Mouse (Mus musculus): ENCODE data around the gene Vmn2r6. TPM values are rescaled to one million over a fixed set of nuclear protein-coding genes. Genes with fewer than 3 reads are reported as not detected.
"Not testable (repeated sequence)": the region's sequence is repeated elsewhere in the genome, so short reads cannot be mapped to it uniquely, and the experiment has no call there.

The Vmn2r6 gene
- not detected in 2 replicates for polyA plus RNA-seq (2016; fragmentation: Nextera tagmentation; extraction: Ambion mirVana)

GRCm38 (mm10) chr3:64565730-64566129 is at the start of gene Vmn2r6:
Gene Vmn2r6 (minus strand): TSS chr3:64565830.
- DNase-seq (ENCODE audit: low spot score); H3K4me1 ChIP-seq (replicated peaks); H3K27me3 ChIP-seq (ENCODE audit: insufficient read depth, poor library complexity, severe bottlenecking); H3K9me3 ChIP-seq; H3K27ac ChIP-seq; H3K36me3 ChIP-seq; H3K4me3 ChIP-seq: not testable (repeated sequence)
- WGBS, result 94% methylated on average over 2 of the region's 2 CpGs

DNA sequence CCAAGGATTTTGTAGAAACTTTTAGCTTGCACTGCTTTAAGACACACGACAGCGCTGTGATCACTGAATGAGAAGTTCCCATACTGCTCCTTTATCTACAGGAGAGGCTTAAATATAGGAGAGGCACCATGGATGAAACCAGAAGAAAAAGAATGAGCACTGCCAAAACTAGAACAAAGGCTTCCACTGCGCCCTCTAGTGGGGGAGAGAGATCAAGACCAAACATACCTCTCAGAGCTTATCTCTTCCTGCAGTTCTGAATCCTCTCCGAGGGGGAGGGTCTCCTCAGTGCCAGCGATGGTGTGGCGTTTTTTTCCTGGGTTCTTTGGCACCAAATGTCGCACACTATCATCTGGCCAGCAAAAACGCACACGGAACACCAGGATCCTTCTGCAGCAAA is 22.0 kb upstream of the Vmn2r6 start:
- no peaks in the 10 kb centered on the region for H3K27me3 ChIP-seq (ENCODE audit: insufficient read depth, poor library complexity, severe bottlenecking)
- H3K36me3 ChIP-seq, result no peaks in the 10 kb centered on the region
- 70% methylated on average over 9 of the region's 9 CpGs for WGBS
- H3K27ac ChIP-seq, result no peak overlapping the region
- peaks cover 4% of the 10 kb centered on the region; the same call in 1 of the 2 replicates for H3K9me3 ChIP-seq
- H3K4me3 ChIP-seq, result no peak overlapping the region
- DNase-seq (ENCODE audit: low spot score), result peak; percentile 2
- no peaks in the 10 kb centered on the region for H3K4me1 ChIP-seq (replicated peaks)

GRCm38 (mm10) chr3:64568793-64569192 is 3.2 kb upstream of the Vmn2r6 start:
- not testable (repeated sequence) for H3K9me3 ChIP-seq; DNase-seq (ENCODE audit: low spot score); H3K4me3 ChIP-seq; H3K36me3 ChIP-seq; H3K27ac ChIP-seq; H3K27me3 ChIP-seq (ENCODE audit: insufficient read depth, poor library complexity, severe bottlenecking); H3K4me1 ChIP-seq (replicated peaks)
- WGBS, result 58% methylated on average over 2 of the region's 2 CpGs

DNA sequence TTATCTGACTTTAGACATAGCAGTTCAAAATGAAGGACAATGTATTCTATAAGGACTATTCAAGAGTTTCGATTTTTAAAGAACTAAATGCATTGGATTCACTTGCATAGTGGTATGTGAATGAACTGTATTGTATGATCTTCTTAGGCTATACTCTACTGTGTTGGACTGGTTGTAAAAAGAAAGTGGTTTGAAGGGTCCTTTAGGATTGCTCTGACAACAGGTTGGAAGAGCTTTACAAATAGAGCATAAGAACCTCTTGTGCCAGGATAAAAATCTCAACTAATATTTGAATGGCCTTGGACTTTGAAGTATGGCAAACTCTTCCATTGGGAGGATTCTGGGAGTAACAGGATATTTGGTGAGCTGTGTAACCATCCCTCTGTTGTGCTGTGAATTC is 42.0 kb downstream of the Vmn2r6 start:
- not testable (repeated sequence) for H3K4me3 ChIP-seq; H3K36me3 ChIP-seq; H3K9me3 ChIP-seq; H3K27me3 ChIP-seq (ENCODE audit: insufficient read depth, poor library complexity, severe bottlenecking); H3K4me1 ChIP-seq (replicated peaks); H3K27ac ChIP-seq; DNase-seq (ENCODE audit: low spot score)
- WGBS, result 65% methylated on average over 1 of the region's 1 CpGs

GRCm38 (mm10) chr3:64509742-64510141 is 55.9 kb downstream of the Vmn2r6 start, which contains the start of gene Vmn2r5:
Gene Vmn2r5 (minus strand): TSS chr3:64509842.
- not testable (repeated sequence) for H3K4me3 ChIP-seq; H3K27me3 ChIP-seq (ENCODE audit: insufficient read depth, poor library complexity, severe bottlenecking); H3K9me3 ChIP-seq; H3K36me3 ChIP-seq; DNase-seq (ENCODE audit: low spot score); H3K4me1 ChIP-seq (replicated peaks); H3K27ac ChIP-seq
- 83% methylated on average over 1 of the region's 2 CpGs for WGBS

Other genes with a start within 250 kb of the Vmn2r6 start
- not detected in 2 replicates for gene Vmn2r4, start 150.5 kb downstream of the Vmn2r6 start, polyA plus RNA-seq (2016; fragmentation: Nextera tagmentation; extraction: Ambion mirVana)
- not detected in 2 replicates for gene Vmn2r5, start 56.0 kb downstream of the Vmn2r6 start, polyA plus RNA-seq (2016; fragmentation: Nextera tagmentation; extraction: Ambion mirVana)

All from hindbrain, embryonic 10.5 days (tissue).